Mouse (Mus musculus) hindbrain, embryonic 13.5 days (tissue): Measurements from ENCODE around the gene Casz1. TPM values are rescaled to one million over a fixed set of nuclear protein-coding genes. Genes with fewer than 3 reads are reported as not detected.

ENCODE experiments used
- ATAC-seq: fragments of 200-750 bp; cut with Nextera tagmentation; 2 replicates; pipeline ENCODE4 v1.8.0; 2017; ENCODE audit warnings: moderate TSS enrichment; ENCODE audit not compliant: low FRiP score
- H3K27ac ChIP-seq: fragments of 300-500 bp; sonication (generic); 2 replicates; pipeline ENCODE4 v1.5.1; 2015; ENCODE audit warnings: inconsistent platforms, mild to moderate bottlenecking, moderate library complexity
- H3K27me3 ChIP-seq: fragments of 300-500 bp; sonication (generic); 2 replicates; pipeline ENCODE4 v1.6.1; 2015; ENCODE audit warnings: mild to moderate bottlenecking, inconsistent platforms
- H3K36me3 ChIP-seq: fragments of 300-500 bp; sonication (generic); 2 replicates; pipeline ENCODE4 v1.6.1; 2015; ENCODE audit warnings: mild to moderate bottlenecking, inconsistent platforms
- H3K4me1 ChIP-seq: fragments of 300-500 bp; sonication (generic); replicated peaks from 2 replicates; pipeline ENCODE4 v1.6.1; 2015; ENCODE audit warnings: inconsistent platforms
- H3K4me2 ChIP-seq: fragments of 300-500 bp; sonication (generic); 2 replicates; pipeline ENCODE4 v1.6.1; 2015; ENCODE audit warnings: inconsistent platforms, mild to moderate bottlenecking, moderate library complexity
- H3K4me3 ChIP-seq: fragments of 300-500 bp; sonication (generic); 2 replicates; pipeline ENCODE4 v1.5.1; 2015; ENCODE audit warnings: mild to moderate bottlenecking, inconsistent platforms
- H3K9ac ChIP-seq: fragments of 300-500 bp; sonication (generic); 2 replicates; pipeline ENCODE4 v1.6.1; 2015; ENCODE audit warnings: mild to moderate bottlenecking, inconsistent platforms
- H3K9me3 ChIP-seq: fragments of 300-500 bp; sonication (generic); 2 replicates; pipeline ENCODE4 v1.6.1; 2016; ENCODE audit warnings: inconsistent platforms
- WGBS: fragments of 180-500 bp; shearing (Covaris S2); methylation state at CpG from one replicate; pipeline ENCODE4 v1.1.7; 2015; 5-methylcytosine and 5-hydroxymethylcytosine counted together
- polyA plus RNA-seq: library from polyadenylated mRNA; unstranded; fragments of >200 nt; fragmentation: Nextera tagmentation; extraction: Ambion mirVana; gene quantifications from 2 replicates; pipeline ENCODE4 v1.2.1, GENCODE M21; 2015

The Casz1 gene
- polyA plus RNA-seq: 6.7 and 8.1 TPM in 2 replicates

- WGBS: under 1% methylated on average over 68 of the region's 68 CpGs
- peaks cover 54% of the 10 kb centered on the region for H3K4me1 ChIP-seq
Observed at GRCm38 (mm10) chr4:148804137-148804779, at the start of gene Casz1. Gene Casz1, plus strand, starts transcription at chr4:148804429.

GRCm38 (mm10) chr4:148758863-148759262, 45.4 kb upstream of the Casz1 start:
- Histone ChIP-seq H3K9ac (no peak overlapping the region), H3K27me3 (peaks cover 4% of the 10 kb centered on the region; the same call in 1 of the 2 replicates), H3K36me3 (no peaks in the 10 kb centered on the region), H3K27ac (no peak overlapping the region), H3K4me3 (no peak overlapping the region), H3K9me3 (no peaks in the 10 kb centered on the region), H3K4me1 (no peaks in the 10 kb centered on the region), H3K4me2 (no peak overlapping the region)
- ATAC-seq: no peak
- WGBS: 43% methylated on average over 4 of the region's 4 CpGs

More at GRCm38 (mm10) chr4:148804137-148804779, at the start of gene Casz1:
- Histone ChIP-seq H3K9me3 (no peaks in the 10 kb centered on the region), H3K9ac (peak within 1 kb of the TSS; percentile 69), H3K4me2 (peak within 1 kb of the TSS; percentile 99), H3K4me3 (peak within 1 kb of the TSS; percentile 60), H3K27me3 (peaks cover 86% of the 10 kb centered on the region), H3K27ac (peak within 1 kb of the TSS; percentile 80), H3K36me3 (no peaks in the 10 kb centered on the region)
- ATAC-seq: peak; percentile 79

- Histone ChIP-seq H3K36me3 (no peaks in the 10 kb centered on the region), H3K27ac (no peak overlapping the region), H3K4me3 (no peak overlapping the region), H3K27me3 (peaks cover 4% of the 10 kb centered on the region; the same call in 1 of the 2 replicates), H3K4me2 (no peak overlapping the region), H3K9ac (no peak overlapping the region), H3K4me1 (no peaks in the 10 kb centered on the region), H3K9me3 (no peaks in the 10 kb centered on the region)
- ATAC-seq: no peak
- 87% methylated on average over 7 of the region's 7 CpGs for WGBS
Observed at GRCm38 (mm10) chr4:148760152-148760551, 44.1 kb upstream of the Casz1 start.

GRCm38 (mm10) chr4:148766021-148766775, 38.0 kb upstream of the Casz1 start:
- WGBS: 50% methylated on average over 21 of the region's 21 CpGs
- no peak overlapping the region for H3K4me2 ChIP-seq
- no peak for ATAC-seq
- no peak overlapping the region; the same call in 1 of the 2 replicates for H3K9ac ChIP-seq
- peaks cover 40% of the 10 kb centered on the region for H3K4me1 ChIP-seq
- H3K4me3 ChIP-seq: no peak overlapping the region
- H3K36me3 ChIP-seq: no peaks in the 10 kb centered on the region
- no peaks in the 10 kb centered on the region for H3K9me3 ChIP-seq
- H3K27me3 ChIP-seq: peaks cover 32% of the 10 kb centered on the region
- peak overlapping the region; percentile 23; the same call in 1 of the 2 replicates for H3K27ac ChIP-seq

GRCm38 (mm10) chr4:148767655-148768305, 36.4 kb upstream of the Casz1 start:
- peaks cover 47% of the 10 kb centered on the region for H3K27me3 ChIP-seq
- no peak overlapping the region for H3K4me2 ChIP-seq
- no peak overlapping the region for H3K9ac ChIP-seq
- no peaks in the 10 kb centered on the region for H3K36me3 ChIP-seq
- no peaks in the 10 kb centered on the region for H3K9me3 ChIP-seq
- 0 out of 2 replicates have a peak, but pooled peaks have one; percentile 25 for ATAC-seq
- H3K27ac ChIP-seq: peak overlapping the region; percentile 64; the same call in 1 of the 2 replicates
- H3K4me1 ChIP-seq: peaks cover 50% of the 10 kb centered on the region
- no peak overlapping the region for H3K4me3 ChIP-seq
- WGBS: 38% methylated on average over 8 of the region's 8 CpGs

- 0 out of 2 replicates have a peak, but pooled peaks have one; percentile 9 for ATAC-seq
- Histone ChIP-seq H3K27ac (peak overlapping the region; percentile 64; the same call in 1 of the 2 replicates), H3K4me2 (no peak overlapping the region), H3K4me1 (peaks cover 50% of the 10 kb centered on the region), H3K9me3 (no peaks in the 10 kb centered on the region), H3K9ac (no peak overlapping the region), H3K4me3 (no peak overlapping the region), H3K36me3 (no peaks in the 10 kb centered on the region), H3K27me3 (peaks cover 53% of the 10 kb centered on the region)
- WGBS: 36% methylated on average over 10 of the region's 10 CpGs
Observed at GRCm38 (mm10) chr4:148768649-148769048, 35.6 kb upstream of the Casz1 start.

GRCm38 (mm10) chr4:148770582-148771408, 33.4 kb upstream of the Casz1 start:
- H3K9me3 ChIP-seq: no peaks in the 10 kb centered on the region
- ATAC-seq: peak; percentile 37
- H3K9ac ChIP-seq: no peak overlapping the region
- H3K4me1 ChIP-seq: peaks cover 66% of the 10 kb centered on the region
- H3K4me2 ChIP-seq: peak overlapping the region; percentile 46
- H3K36me3 ChIP-seq: no peaks in the 10 kb centered on the region
- WGBS: 2% methylated on average over 21 of the region's 21 CpGs
- no peak overlapping the region for H3K27ac ChIP-seq
- peaks cover 66% of the 10 kb centered on the region for H3K27me3 ChIP-seq
- H3K4me3 ChIP-seq: no peak overlapping the region

GRCm38 (mm10) chr4:148771409-148771929, 32.8 kb upstream of the Casz1 start:
- Histone ChIP-seq H3K4me1 (peaks cover 66% of the 10 kb centered on the region), H3K4me2 (peak overlapping the region; percentile 46), H3K27ac (peak overlapping the region; percentile 52; the same call in 1 of the 2 replicates), H3K9me3 (no peaks in the 10 kb centered on the region), H3K9ac (peak overlapping the region; percentile 49), H3K4me3 (peak overlapping the region; percentile 22), H3K27me3 (peaks cover 66% of the 10 kb centered on the region), H3K36me3 (no peaks in the 10 kb centered on the region)
- no peak for ATAC-seq
- WGBS: 2% methylated on average over 14 of the region's 14 CpGs

GRCm38 (mm10) chr4:148772658-148773057, 31.6 kb upstream of the Casz1 start:
- H3K4me3 ChIP-seq: no peak overlapping the region
- 85% methylated on average over 6 of the region's 6 CpGs for WGBS
- no peak overlapping the region for H3K4me2 ChIP-seq
- H3K27me3 ChIP-seq: peaks cover 67% of the 10 kb centered on the region
- no peak for ATAC-seq
- H3K27ac ChIP-seq: no peak overlapping the region
- no peaks in the 10 kb centered on the region for H3K36me3 ChIP-seq
- H3K4me1 ChIP-seq: peaks cover 57% of the 10 kb centered on the region
- H3K9me3 ChIP-seq: no peaks in the 10 kb centered on the region
- H3K9ac ChIP-seq: no peak overlapping the region

GRCm38 (mm10) chr4:148774036-148774435, 30.2 kb upstream of the Casz1 start:
- no peaks in the 10 kb centered on the region for H3K36me3 ChIP-seq
- peaks cover 49% of the 10 kb centered on the region for H3K4me1 ChIP-seq
- no peak overlapping the region for H3K9ac ChIP-seq
- H3K4me2 ChIP-seq: no peak overlapping the region
- H3K9me3 ChIP-seq: no peaks in the 10 kb centered on the region
- no peak for ATAC-seq
- peaks cover 73% of the 10 kb centered on the region for H3K27me3 ChIP-seq
- no peak overlapping the region for H3K27ac ChIP-seq
- H3K4me3 ChIP-seq: no peak overlapping the region
- WGBS: 78% methylated on average over 6 of the region's 6 CpGs

- WGBS: 57% methylated on average over 10 of the region's 10 CpGs
- no peaks in the 10 kb centered on the region for H3K9me3 ChIP-seq
Observed at GRCm38 (mm10) chr4:148775476-148776269, 28.6 kb upstream of the Casz1 start.

More at GRCm38 (mm10) chr4:148775476-148776269, 28.6 kb upstream of the Casz1 start:
- no peak overlapping the region for H3K4me3 ChIP-seq
- H3K27me3 ChIP-seq: peaks cover 62% of the 10 kb centered on the region
- H3K4me2 ChIP-seq: no peak overlapping the region
- no peak overlapping the region for H3K27ac ChIP-seq
- no peaks in the 10 kb centered on the region for H3K36me3 ChIP-seq
- ATAC-seq: peak; percentile 22; the same call in 1 of the 2 replicates
- peaks cover 42% of the 10 kb centered on the region for H3K4me1 ChIP-seq
- no peak overlapping the region for H3K9ac ChIP-seq
